Mouse (Mus musculus) cerebellum, adult 2 months (tissue): ENCODE measurements at regions not wholly inside any gene's neighbourhood (a gene's known extent, or its start where the extent isn't known, plus 50 kb on each side); places are given as distances from the start of the nearest gene placed in this dataset.

Experiments used
- DNase-seq, 2 experiments: peaks; one replicate each; pipeline ENCODE4 v3.0.0; 2021
- H3K27ac ChIP-seq: fragments of 200-500 bp; 2 replicates; pipeline ENCODE4 v1.5.1; 2012; ENCODE audit warnings: low read length, control low read depth, inconsistent platforms; ENCODE audit not compliant: insufficient read depth
- H3K27me3 ChIP-seq: fragments of 200-500 bp; 2 replicates; pipeline ENCODE4 v1.6.1; 2012; ENCODE audit warnings: inconsistent platforms, mild to moderate bottlenecking, low read length, moderate library complexity; ENCODE audit not compliant: control insufficient read depth, insufficient read depth
- H3K4me1 ChIP-seq: fragments of 200-500 bp; 2 replicates; pipeline ENCODE4 v1.6.1; 2011; ENCODE audit warnings: low read length; ENCODE audit not compliant: control insufficient read depth, insufficient read depth
- H3K4me3 ChIP-seq: fragments of 200-500 bp; replicated peaks from 2 replicates; pipeline ENCODE3; 2011; ENCODE audit warnings: mild to moderate bottlenecking, low read depth, low read length, control low read depth; ENCODE audit not compliant: insufficient read depth
- CTCF ChIP-seq: fragments of 200-500 bp; IDR thresholded peaks from 2 replicates; pipeline ENCODE4 v1.5.1; 2011; ENCODE audit warnings: low read depth, mild to moderate bottlenecking, control low read depth, low read length, moderate library complexity, borderline replicate concordance; ENCODE audit not compliant: insufficient read depth
- POLR2A ChIP-seq: fragments of 200-500 bp; IDR thresholded peaks from 2 replicates; pipeline ENCODE4 v1.6.1; 2011; ENCODE audit warnings: low read length, control low read depth, borderline replicate concordance; ENCODE audit not compliant: insufficient read depth
- WGBS: fragments of 180-500 bp; shearing (Covaris S2); methylation state at CpG from one replicate; pipeline ENCODE4 v1.1.7; 2018; 5-methylcytosine and 5-hydroxymethylcytosine counted together

GRCm38 (mm10) chr11:43335668-43336265 lies 90.3 kb downstream of the Pttg1 start:
- no peaks in the 10 kb centered on the region for H3K27me3 ChIP-seq
- no peak overlapping the region for H3K27ac ChIP-seq
- WGBS, result 54% methylated on average over 7 of the region's 7 CpGs
- no peak for DNase-seq
- TF ChIP-seq CTCF (no peak), POLR2A (no peak)
- H3K4me3 ChIP-seq, result no peak overlapping the region
- H3K4me1 ChIP-seq, result no peaks in the 10 kb centered on the region

DNA sequence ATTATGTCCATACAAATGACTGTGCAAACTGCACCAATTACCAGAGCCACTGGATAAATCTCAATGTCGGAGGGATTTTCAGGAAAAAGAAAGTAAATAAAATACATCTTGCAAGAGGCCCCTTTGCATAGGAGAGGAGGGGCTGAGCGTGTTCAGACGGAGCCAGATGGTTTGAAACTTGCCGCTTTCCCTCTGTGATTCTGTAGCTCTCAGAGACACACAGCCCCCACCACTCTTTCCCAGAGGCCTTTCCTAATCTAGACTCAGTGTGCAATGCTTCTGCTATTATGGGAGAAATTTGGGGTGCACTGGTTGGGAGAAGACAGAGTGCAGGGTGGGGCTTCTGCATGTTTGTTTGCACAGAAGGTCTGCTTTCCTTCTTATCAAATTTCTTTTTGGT lies 92.5 kb downstream of the Pttg1 start:
- no peak for DNase-seq
- TF ChIP-seq CTCF, result no peak
- TF ChIP-seq POLR2A, result no peak
- no peaks in the 10 kb centered on the region for H3K4me1 ChIP-seq
- H3K27me3 ChIP-seq, result no peaks in the 10 kb centered on the region
- H3K4me3 ChIP-seq, result no peak overlapping the region
- H3K27ac ChIP-seq, result no peak overlapping the region
- WGBS, result 81% methylated on average over 4 of the region's 4 CpGs

- Histone ChIP-seq H3K4me3 (no peak overlapping the region), H3K4me1 (no peaks in the 10 kb centered on the region; the same call in 1 of the 2 replicates), H3K27me3 (no peaks in the 10 kb centered on the region), H3K27ac (no peak overlapping the region)
- TF ChIP-seq POLR2A (no peak), CTCF (no peak)
- peak; percentile 46 to 75 for DNase-seq
- WGBS, result 33% methylated on average over 4 of the region's 4 CpGs
Measured at GRCm38 (mm10) chr11:43313996-43314395, 112.1 kb downstream of the Pttg1 start.
